Mouse (Mus musculus) pancreas, adult 10 weeks (tissue): ENCODE results near the gene Actg1. TPM values are rescaled to one million over a fixed set of nuclear protein-coding genes. Genes with fewer than 3 reads are reported as not detected.

Experiments
- polyA plus RNA-seq: library from polyadenylated mRNA; stranded (reverse); fragments of 350-450 nt; fragmentation: Illumina TruSeq; extraction: RNeasy Lipid Tissue Mini Kit (QIAGEN cat#74804); gene quantifications from one replicate; pipeline ENCODE4 v1.2.3, GENCODE M21; 2015; ENCODE audit warnings: low read depth, low replicate concordance; ENCODE audit not compliant: insufficient read depth

The Actg1 gene
- polyA plus RNA-seq, result 280 TPM

GRCm38 (mm10) chr11:120347791-120348683, at the start of gene Actg1:
Actg1 (minus strand) TSS chr11:120348542.

GRCm38 (mm10) chr11:120378611-120379540, 30.5 kb upstream of the Actg1 start, which contains the start of gene Faap100:
Faap100 (minus strand) TSS chr11:120378764.

DNA sequence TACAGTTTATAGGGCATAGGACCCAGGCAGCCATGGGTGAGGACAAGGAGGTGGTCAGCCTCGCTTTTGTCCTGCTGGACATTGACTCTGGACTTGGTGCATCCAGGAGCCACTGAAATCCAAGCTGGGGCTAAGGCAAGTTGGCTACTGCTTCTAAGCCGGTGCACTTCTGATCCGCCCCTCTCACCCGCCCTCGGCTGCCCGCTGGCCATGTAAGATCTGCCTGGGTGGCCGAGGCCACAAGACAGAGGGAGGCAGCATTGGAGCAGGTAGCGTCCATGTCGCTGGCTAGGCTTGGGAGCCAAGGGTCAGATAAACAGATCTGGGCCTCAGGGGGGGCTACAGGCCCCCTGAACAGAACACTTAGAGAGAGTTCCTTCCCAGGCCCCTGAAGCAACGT, 13.0 kb upstream of the Actg1 start, which contains the start of gene Fscn2:
Gene Fscn2, plus strand, starts transcription at position 240 of the 400 bp plus-strand sequence.

Other genes starting within 250 kb of the Actg1 start
- gene Tepsin, start 249.8 kb downstream of the Actg1 start, polyA plus RNA-seq, result 11.9 TPM
- gene Ndufaf8, start 249.6 kb downstream of the Actg1 start, polyA plus RNA-seq, result 16.9 TPM
- 29.3 TPM for gene Slc38a10, start 197.2 kb downstream of the Actg1 start, polyA plus RNA-seq
- gene Bahcc1, start 115.6 kb downstream of the Actg1 start, polyA plus RNA-seq, result 4.6 TPM
- not detected for gene Fscn2, start 13.0 kb upstream of the Actg1 start, polyA plus RNA-seq
- 5.7 TPM for gene Faap100, start 30.2 kb upstream of the Actg1 start, polyA plus RNA-seq
- gene Nploc4, start 89.2 kb upstream of the Actg1 start, polyA plus RNA-seq, result 10.3 TPM
- not detected for gene Tspan10, start 94.1 kb upstream of the Actg1 start, polyA plus RNA-seq
- 1.3 TPM for gene Pde6g, start 105.0 kb upstream of the Actg1 start, polyA plus RNA-seq
- gene Oxld1, start 109.5 kb upstream of the Actg1 start, polyA plus RNA-seq, result 2.7 TPM
- 10.5 TPM for gene Ccdc137, start 109.6 kb upstream of the Actg1 start, polyA plus RNA-seq
- 5.2 TPM for gene Arl16, start 119.1 kb upstream of the Actg1 start, polyA plus RNA-seq
- gene Mrpl12, start 136.1 kb upstream of the Actg1 start, polyA plus RNA-seq, result 19.4 TPM
- 11.5 TPM for gene Slc25a10, start 143.3 kb upstream of the Actg1 start, polyA plus RNA-seq
- 2.1 TPM for gene Gcgr, start 182.2 kb upstream of the Actg1 start, polyA plus RNA-seq
- 27.1 TPM for gene Mcrip1, start 201.2 kb upstream of the Actg1 start, polyA plus RNA-seq
- gene Ppp1r27, start 202.6 kb upstream of the Actg1 start, polyA plus RNA-seq, result not detected
- gene P4hb, start 224.7 kb upstream of the Actg1 start, polyA plus RNA-seq, result 636 TPM
- 79.0 TPM for gene Arhgdia, start 233.1 kb upstream of the Actg1 start, polyA plus RNA-seq
- 13.4 TPM for gene Alyref, start 249.8 kb upstream of the Actg1 start, polyA plus RNA-seq
- gene Anapc11, start 249.9 kb upstream of the Actg1 start, polyA plus RNA-seq, result 11.9 TPM